Mouse (Mus musculus): ENCODE measurements around the gene Mmp11. TPM values are rescaled to one million over a fixed set of nuclear protein-coding genes. Genes with fewer than 3 reads are reported as not detected.

The Mmp11 gene
- polyA plus RNA-seq, 1 experiment: 7.5 TPM

DNA sequence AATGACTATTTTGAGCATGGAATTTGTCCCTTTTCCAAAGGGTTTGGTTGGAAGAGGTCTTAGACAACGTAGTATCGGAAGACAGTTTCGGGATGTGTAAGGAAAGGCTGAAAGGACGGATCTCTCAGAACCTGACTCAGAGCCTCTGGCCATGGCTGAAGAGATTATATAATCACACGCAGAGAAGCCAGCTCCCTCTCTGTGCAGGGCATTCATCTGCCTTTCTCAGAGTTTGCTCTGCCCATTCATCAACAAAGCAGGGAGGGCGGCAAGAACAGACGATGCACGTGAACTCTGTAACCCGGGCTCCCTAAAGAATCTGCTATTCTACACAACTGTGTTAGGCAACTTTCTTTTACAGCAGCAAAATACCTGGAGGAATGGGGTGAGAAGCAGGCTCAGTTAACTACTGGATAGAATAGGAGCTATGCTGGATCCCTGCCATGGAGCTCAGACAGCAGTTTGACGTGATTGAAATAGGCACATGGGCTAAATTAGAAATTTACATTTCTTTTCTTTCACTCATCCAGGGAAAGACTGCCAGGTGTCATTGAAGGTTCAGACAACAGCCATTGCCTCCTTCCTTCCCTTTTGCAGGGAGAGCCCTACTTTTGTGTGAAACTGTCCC, 62.6 kb downstream of the Mmp11 start:
- TF ChIP-seq CTCF (IDR thresholded peaks at IDR 0.05; ENCODE audit: extremely low read depth, insufficient read length, insufficient replicate concordance, low read depth, low read length) (no peak), POLR2A (IDR thresholded peaks at IDR 0.05; ENCODE audit: low read depth, low read length) (no peak)
- no peak overlapping the region for H3K4me3 ChIP-seq (ENCODE audit: low read depth, low read length)
- H3K36me3 ChIP-seq (ENCODE audit: control insufficient read depth, insufficient read depth, low read length): no peaks in the 10 kb centered on the region
- no peaks in the 10 kb centered on the region for H3K27me3 ChIP-seq (ENCODE audit: control insufficient read depth, insufficient read depth, low read length)
- 40% methylated on average over 10 of the region's 10 CpGs for WGBS
- H3K27ac ChIP-seq (ENCODE audit: insufficient read depth, low read depth, low read length): no peak overlapping the region
- peaks cover 2% of the 10 kb centered on the region; the same call in 1 of the 2 replicates for H3K4me1 ChIP-seq (ENCODE audit: control insufficient read depth, insufficient read depth, insufficient read length, low read length)

Other genes starting within 250 kb of the Mmp11 start
- 25.0 and 39.0 TPM in 2 replicates for gene Cabin1, start 172.2 kb downstream of the Mmp11 start, polyA plus RNA-seq (2012; rRNA removed)
- gene Ddt, start 163.1 kb downstream of the Mmp11 start, polyA plus RNA-seq (2012; rRNA removed): 47.3 and 67.8 TPM in 2 replicates
- gene Gm20441, start 155.5 kb downstream of the Mmp11 start, polyA plus RNA-seq (2012; rRNA removed): not detected in 2 replicates
- gene Gstt3, start 155.1 kb downstream of the Mmp11 start, polyA plus RNA-seq (2012; rRNA removed): 45.3 and 54.7 TPM in 2 replicates
- gene Gstt1, start 137.9 kb downstream of the Mmp11 start, polyA plus RNA-seq (2012; rRNA removed): 103 and 157 TPM in 2 replicates
- not detected in 2 replicates for gene Gstt4, start 114.0 kb downstream of the Mmp11 start, polyA plus RNA-seq (2012; rRNA removed)
- gene Gstt2, start 99.1 kb downstream of the Mmp11 start, polyA plus RNA-seq (2012; rRNA removed): 68.6 and 89.9 TPM in 2 replicates
- gene Mif, start 76.3 kb downstream of the Mmp11 start, polyA plus RNA-seq (2012; rRNA removed): 755 and 830 TPM in 2 replicates
- 145 and 219 TPM in 2 replicates for gene Derl3, start 43.1 kb downstream of the Mmp11 start, polyA plus RNA-seq (2012; rRNA removed)
- 19.9 and 34.1 TPM in 2 replicates for gene Smarcb1, start 14.9 kb downstream of the Mmp11 start, polyA plus RNA-seq (2012; rRNA removed)
- 799 and 1,071 TPM in 2 replicates for gene Chchd10, start 3.4 kb downstream of the Mmp11 start, polyA plus RNA-seq (2012; rRNA removed)
- not detected in 2 replicates for gene Gm867, start 4.2 kb upstream of the Mmp11 start, polyA plus RNA-seq (2012; rRNA removed)
- gene Vpreb3, start 6.6 kb upstream of the Mmp11 start, polyA plus RNA-seq (2012; rRNA removed): 16.0 and 54.3 TPM in 2 replicates
- 0.20 and 0.22 TPM in 2 replicates for gene Gm5134, start 18.0 kb upstream of the Mmp11 start, polyA plus RNA-seq (2012; rRNA removed)
- 2.6 and 6.3 TPM in 2 replicates for gene Zfp280b, start 96.2 kb upstream of the Mmp11 start, polyA plus RNA-seq (2012; rRNA removed)
- gene Slc5a4b, start 174.5 kb upstream of the Mmp11 start, polyA plus RNA-seq (2012; rRNA removed): 3.2 and 53.8 TPM in 2 replicates
- gene Slc5a4a, start 211.0 kb upstream of the Mmp11 start, polyA plus RNA-seq (2012; rRNA removed): 4.6 and 51.9 TPM in 2 replicates

Data from small intestine, adult 2 months (tissue).